Mouse (Mus musculus) E14TG2a.4 (cell line): ENCODE measurements around the gene Gm7945.
"Not testable (repeated sequence)": the region's sequence is repeated elsewhere in the genome, so short reads cannot be mapped to it uniquely, and the experiment has no call there.

Experiments
- CTCF ChIP-seq: conservative IDR thresholded peaks from 2 replicates; pipeline ENCODE4 v1.5.1; 2014; ENCODE audit warnings: low read length
- NANOG ChIP-seq: IDR thresholded peaks from 2 replicates; pipeline ENCODE4 v1.6.1; 2014; ENCODE audit warnings: borderline replicate concordance, low read length, mixed read lengths
- POU5F1 ChIP-seq: IDR thresholded peaks from 2 replicates; pipeline ENCODE4 v1.6.1; 2014; ENCODE audit warnings: low read length, borderline replicate concordance

- not testable (repeated sequence) for TF ChIP-seq CTCF, POU5F1, NANOG
Observed at GRCm38 (mm10) chr14:41408181-41408580, 22.0 kb upstream of the Gm7945 start, which contains the start of gene Gm6482.
